Mouse (Mus musculus): ENCODE data around the gene Ythdf2. TPM values are rescaled to one million over a fixed set of nuclear protein-coding genes. Genes with fewer than 3 reads are reported as not detected.

Ythdf2 gene
- total and polyA plus RNA-seq, 3 experiments: 80.4 to 979 (median 103) TPM

DNA sequence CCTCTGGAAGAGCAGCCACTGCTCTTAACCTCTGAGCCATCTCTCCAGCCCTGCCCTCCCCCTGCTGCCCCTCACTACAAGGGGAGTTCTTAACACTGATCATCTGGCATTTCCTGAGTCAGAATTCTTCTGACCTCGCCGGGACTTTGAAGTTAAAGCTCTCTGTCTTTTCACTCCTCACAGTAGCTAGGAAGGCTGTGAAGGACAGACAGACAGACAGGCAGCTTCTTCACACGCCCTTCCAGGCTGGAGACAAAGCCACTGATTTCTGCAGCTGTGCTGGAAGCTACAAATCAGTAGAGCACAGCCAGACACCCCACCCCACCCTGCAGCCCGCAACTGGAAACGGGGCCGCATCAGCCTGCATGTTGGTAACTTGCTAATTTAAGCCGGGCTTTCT is 75.1 kb downstream of the Ythdf2 start:
- no peak overlapping the region for H3K4me3 ChIP-seq (ENCODE audit: control insufficient read depth in 1 of 2, insufficient read depth in 1 of 2, low read depth in 2 of 2, low read length in 2 of 2)
- H3K27ac ChIP-seq (ENCODE audit: control insufficient read depth, low read depth, low read length): no peak overlapping the region
- H3K9me3 ChIP-seq (replicated peaks; ENCODE audit: insufficient read depth, low read length): no peaks in the 10 kb centered on the region
- H3K36me3 ChIP-seq (ENCODE audit: control insufficient read depth in 1 of 2, insufficient read depth in 2 of 2, low read length in 2 of 2): no peaks in the 10 kb centered on the region
- DNase-seq (ENCODE audit: low read depth, low spot score): no peak
- no peak for TF ChIP-seq UBTF (IDR thresholded peaks at IDR 0.05; ENCODE audit: borderline replicate concordance, insufficient read depth, low read depth, low read length)
- TF ChIP-seq EP300 (IDR thresholded peaks at IDR 0.05; ENCODE audit: low read depth in 1 of 2, low read length in 2 of 2): no peak
- TF ChIP-seq TBP (IDR thresholded peaks at IDR 0.05; ENCODE audit: low read depth, low read length): no peak
- no peak for TF ChIP-seq E2F4 (IDR thresholded peaks at IDR 0.05; ENCODE audit: borderline replicate concordance, low read depth, low read length)
- no peak for TF ChIP-seq NELFE (IDR thresholded peaks at IDR 0.05; ENCODE audit: low read depth, low read length)
- no peak for TF ChIP-seq CTCF (IDR thresholded peaks at IDR 0.05 in 2 of 3, conservative IDR thresholded peaks at IDR 0.05 in 1 of 3; ENCODE audit: control insufficient read depth in 1 of 3, insufficient read depth in 1 of 3, low read depth in 2 of 3, low read length in 3 of 3, poor library complexity in 1 of 3, severe bottlenecking in 1 of 3)
- TF ChIP-seq USF1 (IDR thresholded peaks at IDR 0.05; ENCODE audit: low read depth, low read length): no peak
- TF ChIP-seq SMC3 (IDR thresholded peaks at IDR 0.05; ENCODE audit: low read depth, low read length): no peak
- no peak for TF ChIP-seq BHLHE40 (IDR thresholded peaks at IDR 0.05; ENCODE audit: borderline replicate concordance, low read depth, low read length)
- no peak for TF ChIP-seq ZC3H11A (IDR thresholded peaks at IDR 0.05; ENCODE audit: low read depth, low read length)
- no peak for TF ChIP-seq TAL1 (IDR thresholded peaks at IDR 0.05; ENCODE audit: low read length)
- TF ChIP-seq ETS1 (IDR thresholded peaks at IDR 0.05; ENCODE audit: low read depth, low read length): no peak
- no peak for TF ChIP-seq SIN3A (IDR thresholded peaks at IDR 0.05; ENCODE audit: low read length)
- TF ChIP-seq ZKSCAN1 (IDR thresholded peaks at IDR 0.05; ENCODE audit: low read depth, low read length): no peak
- TF ChIP-seq POLR2AphosphoS5 (IDR thresholded peaks at IDR 0.05; ENCODE audit: borderline replicate concordance, low read depth, low read length): no peak
- TF ChIP-seq JUND (IDR thresholded peaks at IDR 0.05; ENCODE audit: low read depth, low read length): no peak
- TF ChIP-seq MXI1 (IDR thresholded peaks at IDR 0.05; ENCODE audit: low read depth, low read length): no peak
- no peak overlapping the region for H3K9ac ChIP-seq (ENCODE audit: control insufficient read depth, low read depth, low read length, poor library complexity, severe bottlenecking)
- H3K79me2 ChIP-seq (ENCODE audit: control insufficient read depth, insufficient read depth, low read length, poor library complexity): no peaks in the 10 kb centered on the region
- no peaks in the 10 kb centered on the region for H3K4me1 ChIP-seq (ENCODE audit: control insufficient read depth in 1 of 2, insufficient read depth in 2 of 2, low read length in 2 of 2)
- peaks cover 8% of the 10 kb centered on the region in 2 experiments for H3K27me3 ChIP-seq (ENCODE audit: control insufficient read depth in 1 of 2, insufficient read depth in 2 of 2, low read length in 2 of 2)

Other genes starting within 250 kb of the Ythdf2 start
- 0.29 and 0.46 TPM in 2 replicates for gene Gm10300, start 137.6 kb downstream of the Ythdf2 start, total RNA-seq (2012; rRNA removed)
- gene Gm10300, start 137.6 kb downstream of the Ythdf2 start, polyA plus RNA-seq (2012; ENCODE audit: insufficient read depth in 1 of 2, insufficient read length in 2 of 2, low read depth in 1 of 2, low replicate concordance in 2 of 2, missing spikeins in 1 of 2): under 1 TPM in 1 of 2 experiments, not detected in 1; 0.18 TPM
- 36.5 and 41.9 TPM in 2 replicates for gene Epb41, start 137.0 kb downstream of the Ythdf2 start, total RNA-seq (2012; rRNA removed)
- gene Epb41, start 137.0 kb downstream of the Ythdf2 start, polyA plus RNA-seq (2012; ENCODE audit: insufficient read depth in 1 of 2, insufficient read length in 2 of 2, low read depth in 1 of 2, low replicate concordance in 2 of 2, missing spikeins in 1 of 2): 100 to 1,000 TPM in 1 of 2 experiments, 10 to 100 TPM in 1; 44.3 to 115 TPM
- not detected in 2 replicates for gene Oprd1, start 67.8 kb downstream of the Ythdf2 start, total RNA-seq (2012; rRNA removed)
- under 1 TPM in 1 of 2 experiments, not detected in 1; 0.01 TPM for gene Oprd1, start 67.8 kb downstream of the Ythdf2 start, polyA plus RNA-seq (2012; ENCODE audit: insufficient read depth in 1 of 2, insufficient read length in 2 of 2, low read depth in 1 of 2, low replicate concordance in 2 of 2, missing spikeins in 1 of 2)
- gene Gmeb1, start 49.3 kb upstream of the Ythdf2 start, total RNA-seq (2012; rRNA removed): 9.9 and 12.0 TPM in 2 replicates
- 10 to 100 TPM in 1 of 2 experiments, not detected in 1; 29.6 TPM for gene Gmeb1, start 49.3 kb upstream of the Ythdf2 start, polyA plus RNA-seq (2012; ENCODE audit: insufficient read depth in 1 of 2, insufficient read length in 2 of 2, low read depth in 1 of 2, low replicate concordance in 2 of 2, missing spikeins in 1 of 2)
- 56.7 and 62.6 TPM in 2 replicates for gene Taf12, start 62.1 kb upstream of the Ythdf2 start, total RNA-seq (2012; rRNA removed)
- gene Taf12, start 62.1 kb upstream of the Ythdf2 start, polyA plus RNA-seq (2012; ENCODE audit: insufficient read depth in 1 of 2, insufficient read length in 2 of 2, low read depth in 1 of 2, low replicate concordance in 2 of 2, missing spikeins in 1 of 2): 10 to 100 TPM in 1 of 2 experiments, not detected in 1; 76.4 TPM
- 0.52 and 0.85 TPM in 2 replicates for gene Rab42, start 91.1 kb upstream of the Ythdf2 start, total RNA-seq (2012; rRNA removed)
- gene Rab42, start 91.1 kb upstream of the Ythdf2 start, polyA plus RNA-seq (2012; ENCODE audit: insufficient read depth in 1 of 2, insufficient read length in 2 of 2, low read depth in 1 of 2, low replicate concordance in 2 of 2, missing spikeins in 1 of 2): under 1 TPM in 1 of 2 experiments, not detected in 1; 0.40 TPM
- gene Trnau1ap, start 117.2 kb upstream of the Ythdf2 start, total RNA-seq (2012; rRNA removed): 110 and 117 TPM in 2 replicates
- gene Trnau1ap, start 117.2 kb upstream of the Ythdf2 start, polyA plus RNA-seq (2012; ENCODE audit: insufficient read depth in 1 of 2, insufficient read length in 2 of 2, low read depth in 1 of 2, low replicate concordance in 2 of 2, missing spikeins in 1 of 2): 100 to 1,000 TPM in 1 of 2 experiments, not detected in 1; 102 TPM
- gene Rcc1, start 141.3 kb upstream of the Ythdf2 start, total RNA-seq (2012; rRNA removed): 137 and 147 TPM in 2 replicates
- 100 to 1,000 TPM in 1 of 2 experiments, 10 to 100 TPM in 1; 83.6 to 186 TPM for gene Rcc1, start 141.3 kb upstream of the Ythdf2 start, polyA plus RNA-seq (2012; ENCODE audit: insufficient read depth in 1 of 2, insufficient read length in 2 of 2, low read depth in 1 of 2, low replicate concordance in 2 of 2, missing spikeins in 1 of 2)
- 5.6 and 7.2 TPM in 2 replicates for gene Phactr4, start 210.2 kb upstream of the Ythdf2 start, total RNA-seq (2012; rRNA removed)
- 10 to 100 TPM; 28.7 to 79.5 TPM for gene Phactr4, start 210.2 kb upstream of the Ythdf2 start, polyA plus RNA-seq (2012; ENCODE audit: insufficient read depth in 1 of 2, insufficient read length in 2 of 2, low read depth in 1 of 2, low replicate concordance in 2 of 2, missing spikeins in 1 of 2)

Measured in MEL (cell line).